Mouse (Mus musculus) kidney, adult 2 months (tissue): ENCODE measurements at regions not wholly inside any gene's neighbourhood (a gene's known extent, or its start where the extent isn't known, plus 50 kb on each side); places are given as distances from the start of the nearest gene placed in this dataset.

Source experiments
- DNase-seq: peaks from one replicate; pipeline ENCODE4 v3.0.0; 2021
- H3K27ac ChIP-seq: fragments of 200-500 bp; 2 replicates; pipeline ENCODE4 v1.5.1; 2012; ENCODE audit warnings: low read depth, low read length, control low read depth, inconsistent platforms; ENCODE audit not compliant: insufficient read depth
- H3K27me3 ChIP-seq: fragments of 200-500 bp; replicated peaks from 2 replicates; pipeline ENCODE4 v1.6.1; 2012; ENCODE audit warnings: mild to moderate bottlenecking, moderate library complexity, low read length, inconsistent platforms; ENCODE audit not compliant: control insufficient read depth, insufficient read depth
- H3K36me3 ChIP-seq: fragments of 200-500 bp; 2 replicates; pipeline ENCODE4 v1.6.1; 2012; ENCODE audit warnings: mild to moderate bottlenecking, moderate library complexity, low read length, inconsistent platforms; ENCODE audit not compliant: control insufficient read depth, insufficient read depth
- H3K4me1 ChIP-seq: fragments of 200-500 bp; 2 replicates; pipeline ENCODE4 v1.6.1; 2011; ENCODE audit warnings: low read length; ENCODE audit not compliant: control insufficient read depth, insufficient read depth
- H3K4me3 ChIP-seq: fragments of 200-500 bp; 2 replicates; pipeline ENCODE4 v1.5.1; 2011; ENCODE audit warnings: mild to moderate bottlenecking, low read depth, low read length, control low read depth; ENCODE audit not compliant: insufficient read depth
- CTCF ChIP-seq: fragments of 200-500 bp; conservative IDR thresholded peaks from 2 replicates; pipeline ENCODE4 v1.5.1; 2011; ENCODE audit warnings: low read depth, mild to moderate bottlenecking, control low read depth, low read length, moderate library complexity, mixed read lengths; ENCODE audit not compliant: insufficient read depth, insufficient read length
- POLR2A ChIP-seq: fragments of 200-500 bp; IDR thresholded peaks from one replicate; pipeline ENCODE4 v1.6.1; 2011; ENCODE audit warnings: low read depth, low read length, control low read depth
- WGBS: fragments of 180-500 bp; shearing (Covaris S2); methylation state at CpG from one replicate; pipeline ENCODE4 v1.1.7; 2018; 5-methylcytosine and 5-hydroxymethylcytosine counted together

DNA sequence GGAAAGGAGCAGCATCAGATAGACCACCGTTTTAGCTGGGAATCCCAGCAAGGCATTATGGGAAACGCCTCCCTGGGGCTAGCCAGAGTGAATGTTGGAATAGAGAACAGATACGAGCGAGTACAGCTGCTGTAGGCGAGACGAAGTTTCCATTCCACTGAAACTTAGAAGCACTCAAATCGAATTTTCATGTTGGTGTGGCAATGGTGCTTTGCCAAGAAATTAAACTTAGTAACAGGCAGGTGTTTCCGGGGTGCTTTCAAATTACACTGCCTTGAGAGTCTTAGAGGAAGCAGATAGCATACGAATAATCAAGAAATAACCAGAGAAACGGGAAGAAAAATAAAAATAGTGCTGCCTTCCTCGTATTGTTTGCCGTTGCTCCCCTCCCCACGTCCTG is 327.1 kb upstream of the Slc24a5 start:
- WGBS = 38% methylated on average over 13 of the region's 13 CpGs

DNA sequence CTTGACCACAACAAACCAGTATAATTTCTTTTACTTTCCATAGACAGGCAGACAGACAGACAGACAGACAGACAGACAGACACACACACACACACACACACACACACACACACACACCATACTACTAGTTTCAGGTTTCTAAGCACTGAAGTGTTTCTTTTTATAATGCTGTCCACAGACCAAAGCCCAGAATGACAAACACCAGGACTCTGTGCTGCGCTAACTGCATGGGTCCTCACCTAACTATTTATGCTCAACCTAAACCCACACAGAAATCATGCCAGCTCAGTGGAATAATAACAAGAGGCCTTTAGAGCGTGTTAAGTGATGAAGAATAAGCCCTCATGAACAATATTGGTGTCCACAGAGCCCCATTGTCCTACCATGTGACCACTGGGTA is 325.0 kb upstream of the Slc24a5 start:
- 94% methylated on average over 2 of the region's 2 CpGs for WGBS
- no peak for DNase-seq

More for the DNA sequence above, 327.1 kb upstream of the Slc24a5 start:
- H3K27ac ChIP-seq = no peak overlapping the region
- H3K4me3 ChIP-seq = no peak overlapping the region
- no peak for TF ChIP-seq POLR2A
- no peak for TF ChIP-seq CTCF
- H3K36me3 ChIP-seq = no peaks in the 10 kb centered on the region
- H3K27me3 ChIP-seq = no peaks in the 10 kb centered on the region
- peak; percentile 22 for DNase-seq
- no peaks in the 10 kb centered on the region for H3K4me1 ChIP-seq

DNA sequence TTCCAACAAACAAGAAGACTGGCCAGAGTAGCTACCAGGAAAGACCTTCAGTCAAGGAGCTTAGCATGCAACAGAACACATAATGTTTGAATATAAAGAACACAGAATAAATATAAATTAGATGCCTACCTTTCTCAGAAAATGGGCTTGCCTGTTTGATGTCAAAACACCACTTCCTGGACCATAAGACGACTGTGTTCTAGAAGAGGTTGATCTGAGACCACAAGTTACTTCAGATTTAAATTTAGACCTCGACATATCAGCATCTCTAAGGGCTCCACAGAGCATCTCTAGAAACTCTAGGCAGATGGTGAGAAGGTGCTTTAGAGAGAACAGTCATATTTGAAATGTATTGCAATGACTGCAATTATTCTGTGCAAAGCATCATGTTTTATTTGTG is 322.9 kb upstream of the Slc24a5 start:
- Histone ChIP-seq H3K4me3 (no peak overlapping the region), H3K27me3 (no peaks in the 10 kb centered on the region), H3K4me1 (no peaks in the 10 kb centered on the region), H3K36me3 (no peaks in the 10 kb centered on the region), H3K27ac (no peak overlapping the region)
- WGBS = 91% methylated on average over 2 of the region's 2 CpGs
- DNase-seq = no peak
- TF ChIP-seq CTCF (no peak), POLR2A (no peak)

More for the DNA sequence above, 325.0 kb upstream of the Slc24a5 start:
- TF ChIP-seq CTCF = no peak
- TF ChIP-seq POLR2A = no peak
- no peaks in the 10 kb centered on the region for H3K4me1 ChIP-seq
- no peak overlapping the region for H3K27ac ChIP-seq
- no peak overlapping the region for H3K4me3 ChIP-seq
- H3K27me3 ChIP-seq = no peaks in the 10 kb centered on the region
- H3K36me3 ChIP-seq = no peaks in the 10 kb centered on the region

DNA sequence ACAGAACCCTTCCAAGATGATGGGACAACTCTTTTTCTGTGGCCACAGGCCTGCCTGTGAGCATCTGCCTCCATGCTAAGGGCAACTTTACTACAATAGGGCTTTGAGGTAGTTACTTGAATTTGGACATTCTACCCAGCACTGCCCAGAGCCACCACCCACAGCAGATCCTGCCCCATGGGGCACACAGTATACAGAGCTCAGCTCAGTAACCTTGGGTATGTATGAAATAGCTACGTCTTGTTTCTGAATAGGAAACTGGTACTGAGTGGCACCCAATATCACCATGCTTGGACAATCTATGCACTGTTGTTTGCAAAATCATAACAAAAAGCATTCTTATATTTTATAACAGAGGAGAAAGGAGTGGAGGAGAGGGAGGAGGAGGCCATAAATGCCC is 320.8 kb upstream of the Slc24a5 start:
- Histone ChIP-seq H3K4me1 (no peaks in the 10 kb centered on the region), H3K27ac (no peak overlapping the region), H3K27me3 (no peaks in the 10 kb centered on the region), H3K36me3 (no peaks in the 10 kb centered on the region), H3K4me3 (no peak overlapping the region)
- WGBS = 90% methylated on average over 1 of the region's 1 CpGs
- no peak for DNase-seq
- no peak for TF ChIP-seq POLR2A
- TF ChIP-seq CTCF = no peak

DNA sequence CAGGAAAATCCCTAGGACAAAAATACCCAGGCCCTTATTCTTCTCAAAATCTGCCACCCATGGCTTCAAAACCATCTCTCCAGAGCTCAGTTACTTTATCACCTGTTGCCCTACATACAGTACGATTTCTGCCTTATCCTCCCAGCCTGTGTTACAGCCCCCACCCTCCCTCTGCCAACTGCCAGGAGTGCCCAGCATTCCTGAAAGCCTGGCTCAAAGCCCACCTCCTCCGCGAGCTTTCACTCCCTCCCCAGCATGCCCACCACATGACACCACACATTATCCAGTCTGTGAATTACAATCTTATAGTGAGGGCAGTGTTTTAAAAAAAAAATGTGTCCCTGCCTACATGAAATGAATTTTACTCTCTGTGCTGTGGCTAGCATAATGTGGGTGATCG is 320.3 kb upstream of the Slc24a5 start:
- H3K27ac ChIP-seq = no peak overlapping the region
- 55% methylated on average over 4 of the region's 4 CpGs for WGBS
- TF ChIP-seq CTCF (no peak), POLR2A (no peak)
- H3K27me3 ChIP-seq = no peaks in the 10 kb centered on the region
- H3K4me3 ChIP-seq = no peak overlapping the region
- no peaks in the 10 kb centered on the region for H3K4me1 ChIP-seq
- DNase-seq = no peak
- H3K36me3 ChIP-seq = no peaks in the 10 kb centered on the region

DNA sequence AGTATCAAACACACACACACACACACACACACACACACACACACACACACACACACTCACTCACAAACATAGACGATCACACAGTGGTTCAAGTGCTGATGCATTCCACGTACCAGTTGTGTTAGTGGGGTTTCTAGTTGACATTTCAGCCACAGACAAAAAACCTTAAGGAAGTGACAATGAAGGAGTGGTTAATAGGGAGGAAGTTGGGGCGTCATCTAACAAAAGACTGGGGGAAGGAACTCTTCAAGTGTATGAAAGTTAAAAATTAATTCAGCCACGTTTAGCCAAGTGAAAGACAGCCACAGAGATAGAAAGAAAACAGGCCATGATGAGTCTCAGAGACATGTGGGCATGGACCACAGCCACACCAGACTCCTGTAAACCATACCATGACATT is 316.1 kb upstream of the Slc24a5 start:
- Histone ChIP-seq H3K36me3 (no peaks in the 10 kb centered on the region), H3K4me1 (no peaks in the 10 kb centered on the region), H3K4me3 (no peak overlapping the region), H3K27me3 (no peaks in the 10 kb centered on the region), H3K27ac (no peak overlapping the region)
- WGBS = 61% methylated on average over 4 of the region's 4 CpGs
- DNase-seq = no peak
- TF ChIP-seq POLR2A (no peak), CTCF (no peak)

DNA sequence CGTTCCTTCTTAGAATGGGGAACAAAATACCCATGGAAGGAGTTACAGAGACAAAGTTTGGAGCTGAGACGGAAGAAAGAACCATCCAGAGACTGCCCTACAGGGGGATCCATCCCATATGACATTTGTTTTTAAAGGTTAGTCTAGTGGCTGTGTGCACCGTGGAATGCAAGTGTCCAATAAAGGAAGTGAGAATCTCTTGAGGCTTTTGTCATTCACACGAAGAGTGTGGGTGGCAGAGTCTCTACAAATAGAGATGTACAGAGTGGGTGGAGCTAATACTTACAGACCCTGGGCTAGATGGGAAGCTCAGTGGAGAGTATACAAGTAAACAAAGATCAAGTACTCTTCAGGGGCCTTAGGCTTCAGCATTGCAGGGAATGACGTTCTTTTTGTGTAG is 314.2 kb upstream of the Slc24a5 start:
- Histone ChIP-seq H3K4me3 (no peak overlapping the region), H3K36me3 (no peaks in the 10 kb centered on the region), H3K4me1 (no peaks in the 10 kb centered on the region), H3K27ac (no peak overlapping the region), H3K27me3 (no peaks in the 10 kb centered on the region)
- TF ChIP-seq CTCF (no peak), POLR2A (no peak)
- DNase-seq = no peak
- WGBS = 88% methylated on average over 5 of the region's 5 CpGs

DNA sequence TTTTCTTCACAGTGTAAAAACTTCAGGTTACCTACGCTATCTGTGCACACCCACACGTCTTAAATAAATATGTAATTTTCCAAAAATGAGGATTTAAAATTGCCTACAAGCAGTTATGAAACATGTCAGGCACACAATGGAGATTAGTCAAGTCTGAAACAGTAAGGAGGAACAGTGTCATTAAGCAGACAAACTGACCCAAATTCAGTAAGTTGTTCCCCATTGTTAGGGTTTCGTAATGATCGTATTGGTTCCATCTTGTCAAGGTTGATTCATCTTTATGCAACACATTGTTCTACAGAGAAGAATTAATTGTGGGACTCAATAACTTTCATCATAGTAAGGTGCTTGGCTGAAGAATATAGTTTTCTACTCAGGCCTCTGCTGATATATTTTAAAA is 312.7 kb upstream of the Slc24a5 start:
- no peaks in the 10 kb centered on the region for H3K36me3 ChIP-seq
- H3K4me3 ChIP-seq = no peak overlapping the region
- TF ChIP-seq POLR2A (no peak), CTCF (no peak)
- DNase-seq = no peak
- no peaks in the 10 kb centered on the region for H3K27me3 ChIP-seq
- H3K4me1 ChIP-seq = no peaks in the 10 kb centered on the region
- no peak overlapping the region for H3K27ac ChIP-seq
- WGBS = 91% methylated on average over 4 of the region's 4 CpGs

DNA sequence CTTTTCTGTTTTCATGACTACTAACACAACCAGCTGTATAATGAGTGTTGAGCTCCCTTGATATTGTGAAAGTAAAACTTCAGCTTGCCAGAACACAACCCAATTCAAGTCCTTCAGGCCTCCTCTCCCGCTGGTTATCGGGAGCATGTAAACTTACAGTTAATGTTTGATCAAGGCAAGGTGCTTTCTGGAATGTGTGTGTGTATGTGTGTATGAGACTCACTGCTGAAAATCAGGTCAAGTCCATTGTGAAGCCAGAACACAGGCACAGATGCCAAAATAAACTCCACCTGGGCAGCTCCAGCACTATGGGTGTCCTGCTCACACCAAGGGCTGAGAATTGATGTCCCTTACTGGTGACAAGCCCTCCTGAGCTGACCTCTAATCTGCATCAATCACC is 308.9 kb upstream of the Slc24a5 start:
- 26% methylated on average over 2 of the region's 2 CpGs for WGBS
- Histone ChIP-seq H3K4me1 (no peaks in the 10 kb centered on the region), H3K36me3 (no peaks in the 10 kb centered on the region), H3K4me3 (no peak overlapping the region), H3K27ac (no peak overlapping the region), H3K27me3 (no peaks in the 10 kb centered on the region)
- TF ChIP-seq CTCF (no peak), POLR2A (no peak)
- DNase-seq = peak; percentile 66
